Mouse (Mus musculus) lung, embryonic 16.5 days (tissue): ENCODE data around the gene Map7. TPM values are rescaled to one million over a fixed set of nuclear protein-coding genes. Genes with fewer than 3 reads are reported as not detected.

Experiments used
- ATAC-seq: fragments of 200-750 bp; cut with Nextera tagmentation; 2 replicates; pipeline ENCODE4 v1.8.0; 2017; ENCODE audit warnings: low read depth, mild to moderate bottlenecking, moderate library complexity
- H3K27ac ChIP-seq: fragments of 300-500 bp; sonication (generic); 2 replicates; pipeline ENCODE4 v1.5.1; 2014; ENCODE audit warnings: mild to moderate bottlenecking, control low read depth, low read length
- H3K27me3 ChIP-seq: fragments of 300-500 bp; sonication (generic); 2 replicates; pipeline ENCODE4 v1.6.1; 2014; ENCODE audit warnings: low read depth, low read length, mixed read lengths; ENCODE audit not compliant: control insufficient read depth, insufficient read depth
- H3K36me3 ChIP-seq: fragments of 300-500 bp; sonication (generic); 2 replicates; pipeline ENCODE4 v1.6.1; 2014; ENCODE audit warnings: low read length; ENCODE audit not compliant: control insufficient read depth, insufficient read depth
- H3K4me1 ChIP-seq: fragments of 300-500 bp; sonication (generic); replicated peaks from 2 replicates; pipeline ENCODE4 v1.6.1; 2014; ENCODE audit warnings: low read length, mixed read lengths; ENCODE audit not compliant: control insufficient read depth, insufficient read depth
- H3K4me2 ChIP-seq: fragments of 300-500 bp; sonication (generic); 2 replicates; pipeline ENCODE4 v1.6.1; 2014; ENCODE audit warnings: low read depth, low read length, control low read depth
- H3K4me3 ChIP-seq: fragments of 300-500 bp; sonication (generic); 2 replicates; pipeline ENCODE4 v1.5.1; 2014; ENCODE audit warnings: mild to moderate bottlenecking, low read length, control low read depth
- H3K9ac ChIP-seq: fragments of 300-500 bp; sonication (generic); 2 replicates; pipeline ENCODE4 v1.6.1; 2014; ENCODE audit warnings: low read length, control low read depth
- H3K9me3 ChIP-seq: fragments of 300-500 bp; sonication (generic); 2 replicates; pipeline ENCODE4 v1.6.1; 2016; ENCODE audit warnings: low read length; ENCODE audit not compliant: control insufficient read depth
- WGBS: fragments of 180-500 bp; shearing (Covaris S2); extraction: QIAGEN DNeasy Blood & Tissue Kit; methylation state at CpG from one replicate; pipeline ENCODE4 v1.1.7; 2014; 5-methylcytosine and 5-hydroxymethylcytosine counted together
- polyA plus RNA-seq: library from polyadenylated mRNA; unstranded; fragments of >200 nt; fragmentation: Nextera tagmentation; extraction: Ambion mirVana; gene quantifications from 2 replicates; pipeline ENCODE4 v1.2.1, GENCODE M21; 2015

The Map7 gene
- polyA plus RNA-seq, 1 experiment from 2014 or later, result 14.4 TPM

- H3K36me3 ChIP-seq, result no peaks in the 10 kb centered on the region
- no peak overlapping the region for H3K9ac ChIP-seq
- no peaks in the 10 kb centered on the region for H3K4me1 ChIP-seq
- no peak for ATAC-seq
- 79% methylated on average over 14 of the region's 14 CpGs for WGBS
- no peak overlapping the region for H3K27ac ChIP-seq
- no peak overlapping the region for H3K4me2 ChIP-seq
- no peaks in the 10 kb centered on the region for H3K27me3 ChIP-seq
- no peak overlapping the region for H3K4me3 ChIP-seq
- no peaks in the 10 kb centered on the region for H3K9me3 ChIP-seq
These were observed 108.9 kb downstream of the Map7 start for GRCm38 (mm10) chr10:20257054-20257643.

GRCm38 (mm10) chr10:20257721-20258720 lies 109.8 kb downstream of the Map7 start:
- no peaks in the 10 kb centered on the region for H3K4me1 ChIP-seq
- no peak overlapping the region for H3K4me2 ChIP-seq
- ATAC-seq, result no peak
- no peaks in the 10 kb centered on the region for H3K9me3 ChIP-seq
- 84% methylated on average over 15 of the region's 15 CpGs for WGBS
- H3K27me3 ChIP-seq, result no peaks in the 10 kb centered on the region
- H3K27ac ChIP-seq, result no peak overlapping the region
- no peaks in the 10 kb centered on the region for H3K36me3 ChIP-seq
- no peak overlapping the region for H3K9ac ChIP-seq
- H3K4me3 ChIP-seq, result no peak overlapping the region

- H3K27ac ChIP-seq, result no peak overlapping the region
- no peak for ATAC-seq
- H3K4me2 ChIP-seq, result no peak overlapping the region
- no peaks in the 10 kb centered on the region for H3K9me3 ChIP-seq
- no peak overlapping the region for H3K4me3 ChIP-seq
- 85% methylated on average over 2 of the region's 2 CpGs for WGBS
- no peaks in the 10 kb centered on the region for H3K27me3 ChIP-seq
- H3K9ac ChIP-seq, result no peak overlapping the region
- H3K36me3 ChIP-seq, result no peaks in the 10 kb centered on the region
- H3K4me1 ChIP-seq, result no peaks in the 10 kb centered on the region
These were observed 111.2 kb downstream of the Map7 start for GRCm38 (mm10) chr10:20259476-20259875.

- H3K4me1 ChIP-seq, result no peaks in the 10 kb centered on the region
- no peak overlapping the region for H3K27ac ChIP-seq
- no peak for ATAC-seq
- whole genome bisulfite sequencing, result 78% methylated on average over 6 of the region's 6 CpGs
- H3K9ac ChIP-seq, result no peak overlapping the region
- H3K36me3 ChIP-seq, result no peaks in the 10 kb centered on the region
- H3K27me3 ChIP-seq, result no peaks in the 10 kb centered on the region
- no peaks in the 10 kb centered on the region for H3K9me3 ChIP-seq
- H3K4me3 ChIP-seq, result no peak overlapping the region
- H3K4me2 ChIP-seq, result no peak overlapping the region
These were observed 114.6 kb downstream of the Map7 start for GRCm38 (mm10) chr10:20262896-20263295.

- no peak overlapping the region for H3K9ac ChIP-seq
- H3K4me3 ChIP-seq, result no peak overlapping the region
- H3K4me1 ChIP-seq, result no peaks in the 10 kb centered on the region
- H3K9me3 ChIP-seq, result no peaks in the 10 kb centered on the region
- 90% methylated on average over 7 of the region's 7 CpGs for WGBS
- no peak for ATAC-seq
- no peak overlapping the region for H3K4me2 ChIP-seq
- no peaks in the 10 kb centered on the region for H3K27me3 ChIP-seq
- no peaks in the 10 kb centered on the region for H3K36me3 ChIP-seq
- H3K27ac ChIP-seq, result no peak overlapping the region
These were observed 116.2 kb downstream of the Map7 start for GRCm38 (mm10) chr10:20264479-20264878.

GRCm38 (mm10) chr10:20267032-20267431 lies 118.8 kb downstream of the Map7 start:
- Histone ChIP-seq H3K4me3 (no peak overlapping the region), H3K4me1 (no peaks in the 10 kb centered on the region), H3K9ac (no peak overlapping the region), H3K27ac (no peak overlapping the region), H3K9me3 (no peaks in the 10 kb centered on the region), H3K27me3 (no peaks in the 10 kb centered on the region), H3K4me2 (no peak overlapping the region), H3K36me3 (peaks cover under 1% of the 10 kb centered on the region; the same call in 1 of the 2 replicates)
- WGBS, result 62% methylated on average over 10 of the region's 10 CpGs
- no peak for ATAC-seq

GRCm38 (mm10) chr10:20268945-20269344 lies 120.7 kb downstream of the Map7 start:
- H3K4me1 ChIP-seq, result no peaks in the 10 kb centered on the region
- H3K27ac ChIP-seq, result no peak overlapping the region
- H3K36me3 ChIP-seq, result peaks cover 4% of the 10 kb centered on the region; the same call in 1 of the 2 replicates
- no peak overlapping the region for H3K4me3 ChIP-seq
- H3K9ac ChIP-seq, result no peak overlapping the region
- H3K27me3 ChIP-seq, result no peaks in the 10 kb centered on the region
- 75% methylated on average over 7 of the region's 7 CpGs for WGBS
- H3K4me2 ChIP-seq, result no peak overlapping the region
- no peaks in the 10 kb centered on the region for H3K9me3 ChIP-seq
- no peak for ATAC-seq

GRCm38 (mm10) chr10:20272380-20272779 lies 124.1 kb downstream of the Map7 start:
- 82% methylated on average over 5 of the region's 5 CpGs for WGBS
- no peak for ATAC-seq
- Histone ChIP-seq H3K4me1 (no peaks in the 10 kb centered on the region), H3K36me3 (peaks cover 4% of the 10 kb centered on the region; the same call in 1 of the 2 replicates), H3K4me2 (no peak overlapping the region), H3K4me3 (no peak overlapping the region), H3K9ac (no peak overlapping the region), H3K27me3 (no peaks in the 10 kb centered on the region), H3K9me3 (no peaks in the 10 kb centered on the region), H3K27ac (no peak overlapping the region)

GRCm38 (mm10) chr10:20273278-20273677 lies 125.0 kb downstream of the Map7 start:
- Histone ChIP-seq H3K4me2 (no peak overlapping the region), H3K36me3 (peaks cover 4% of the 10 kb centered on the region; the same call in 1 of the 2 replicates), H3K4me3 (no peak overlapping the region), H3K27me3 (no peaks in the 10 kb centered on the region), H3K9ac (no peak overlapping the region), H3K27ac (no peak overlapping the region), H3K4me1 (no peaks in the 10 kb centered on the region), H3K9me3 (no peaks in the 10 kb centered on the region)
- 64% methylated on average over 15 of the region's 15 CpGs for WGBS
- no peak for ATAC-seq
